Mouse (Mus musculus) stomach, adult 2 months (tissue): Measurements from ENCODE around the gene Rabep1. TPM values are rescaled to one million over a fixed set of nuclear protein-coding genes. Genes with fewer than 3 reads are reported as not detected.

Experiments
- polyA plus RNA-seq: library from polyadenylated mRNA; depleted of rRNA; stranded (reverse); fragments of >200 nt; gene quantifications from 2 replicates; pipeline ENCODE4 v1.2.3, GENCODE M21; 2012; rRNA removed

Gene Rabep1
- 0.52 and 0.73 TPM in 2 replicates for polyA plus RNA-seq

DNA sequence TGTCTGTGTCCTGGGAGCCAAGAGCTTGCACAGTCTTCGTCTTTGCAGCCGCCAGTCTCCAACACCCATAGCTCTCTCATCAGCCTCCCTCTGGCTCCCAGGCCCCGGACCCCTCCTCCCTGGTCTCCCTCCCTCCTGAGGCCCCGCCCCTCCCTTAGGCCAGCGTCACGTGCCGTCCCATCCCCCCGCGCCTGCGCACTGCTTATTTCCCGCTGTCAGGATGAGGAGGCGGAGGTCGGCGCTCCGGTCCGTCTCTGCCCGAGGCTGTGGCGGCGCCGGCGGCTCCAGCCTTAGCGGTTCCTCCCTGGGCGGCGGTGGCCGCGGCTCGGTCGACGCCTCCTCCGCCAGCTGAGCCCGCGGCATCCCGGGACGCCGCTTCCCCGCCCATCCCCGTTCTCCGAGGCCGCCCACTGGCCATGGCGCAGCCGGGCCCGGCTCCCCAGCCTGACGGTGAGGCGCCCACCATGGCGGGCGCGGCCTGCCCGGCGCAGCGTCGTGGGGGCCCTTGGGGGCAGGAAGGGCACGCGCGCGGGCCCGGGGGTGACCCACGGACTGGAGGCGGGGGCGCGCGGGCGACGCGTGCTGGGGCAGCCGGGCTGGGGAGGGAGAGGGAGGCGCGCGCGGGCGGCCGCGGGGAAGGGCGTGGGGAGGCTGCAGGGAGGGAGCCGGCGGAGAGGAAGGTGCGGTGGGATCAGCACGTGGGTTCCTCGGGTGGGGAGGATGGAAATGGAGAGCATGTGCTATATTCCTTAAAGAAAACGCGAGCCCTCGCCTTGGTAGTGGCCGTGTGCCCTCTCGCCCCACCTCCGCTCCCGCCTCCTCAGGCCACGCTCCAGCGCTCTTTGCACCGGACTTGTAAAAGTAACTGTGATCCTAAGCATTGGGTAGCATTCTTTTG lies at the start of gene Rabep1:
TSS of gene Rabep1 (plus strand) at position 220 of the 898 bp plus-strand sequence.

DNA sequence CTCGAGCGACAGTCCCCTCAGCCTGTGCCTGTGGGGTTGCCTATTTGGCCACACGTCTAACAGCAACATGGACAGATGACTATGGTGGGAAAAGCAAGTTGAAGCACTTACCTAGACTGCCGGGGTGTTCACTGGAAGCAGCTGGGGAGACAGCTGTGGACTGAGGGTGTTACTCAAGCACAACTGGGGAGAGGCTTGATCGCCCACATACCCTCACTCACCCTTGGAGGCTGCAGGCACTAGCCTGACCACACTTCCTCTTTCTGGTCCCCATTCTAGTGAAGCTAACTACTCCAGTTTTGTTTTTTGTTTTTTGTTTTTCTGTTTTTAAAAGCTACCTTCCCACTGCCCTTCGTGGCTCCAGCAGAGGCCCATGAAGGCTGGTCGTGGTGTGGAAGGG lies 32.2 kb upstream of the Rabep1 start, which contains the start of gene Scimp:
TSS of gene Scimp (minus strand) at position 222 of the 400 bp plus-strand sequence.

DNA sequence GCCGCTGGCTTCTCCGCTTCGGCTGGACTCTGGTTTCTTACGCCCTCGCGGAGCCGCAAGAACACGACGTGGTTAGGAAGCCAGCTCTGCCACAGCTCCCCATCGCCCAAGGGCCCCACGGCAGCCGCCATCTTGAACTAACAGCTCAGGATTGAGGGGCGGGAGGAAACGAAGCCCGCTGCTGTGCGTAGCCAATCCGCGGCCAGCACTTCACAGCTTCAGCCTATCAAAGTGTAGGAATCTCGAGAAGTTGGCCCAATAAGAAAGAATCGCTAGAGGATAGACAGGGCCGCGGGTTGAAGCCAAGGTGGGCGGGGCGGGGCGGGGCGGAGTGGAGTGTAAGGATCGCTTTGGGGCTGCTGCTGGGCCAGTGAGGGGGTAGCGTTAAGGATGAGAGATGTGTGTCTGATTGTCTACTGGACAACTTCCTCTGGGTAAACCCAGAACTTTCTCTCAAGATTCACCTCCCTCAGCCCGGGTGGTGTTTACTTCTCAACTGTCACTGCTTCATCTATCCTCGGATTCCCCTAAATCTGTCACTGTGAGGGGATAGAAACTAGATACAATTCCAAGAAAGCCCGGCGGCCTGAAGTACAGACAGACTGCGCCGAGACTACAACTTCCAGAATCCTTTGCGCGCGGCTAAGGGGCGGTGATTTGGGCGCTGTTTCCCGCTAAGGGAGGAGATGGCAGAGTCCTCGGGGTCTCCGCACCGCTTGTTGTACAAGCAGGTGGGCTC lies 125.4 kb downstream of the Rabep1 start, which contains the start of the genes Nup88 and Rpain:
TSS of gene Nup88 (minus strand) at position 153 of the 739 bp plus-strand sequence.
TSS of gene Rpain (plus strand) at position 393 of the 739 bp plus-strand sequence.

DNA sequence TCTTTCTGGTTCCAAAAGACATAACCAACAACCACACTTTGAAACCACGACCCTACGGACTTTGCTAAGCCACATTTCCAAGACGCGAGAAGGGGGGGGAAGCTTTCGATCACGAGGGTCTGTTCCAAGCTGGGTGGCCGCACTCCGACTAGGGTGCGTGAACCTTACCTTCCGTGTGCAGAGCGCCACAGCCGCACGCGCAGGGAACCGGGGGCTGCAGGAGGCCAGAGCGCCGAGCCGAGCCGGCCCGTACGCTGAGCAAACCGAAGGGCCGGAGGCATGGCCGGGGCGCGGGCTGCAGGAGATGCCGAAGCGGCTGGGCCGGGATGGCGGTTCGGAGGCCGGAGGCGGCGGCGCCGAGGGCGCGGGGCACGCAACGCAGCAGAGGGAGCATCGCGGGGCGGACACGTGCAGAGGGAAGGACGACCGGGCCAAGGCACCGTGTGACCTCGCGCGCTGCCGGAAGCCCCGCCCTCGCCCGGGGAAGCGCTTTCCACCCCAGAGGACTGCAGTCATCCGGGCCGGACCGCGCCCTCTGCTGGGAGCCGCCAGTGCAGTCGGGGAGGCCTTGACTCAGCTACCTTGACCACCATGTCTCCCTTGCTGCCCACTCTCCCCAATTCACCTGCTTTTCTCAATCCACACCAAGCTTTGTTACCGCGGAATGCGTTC lies 138.1 kb downstream of the Rabep1 start, which contains the start of gene C1qbp:
TSS of gene C1qbp (minus strand) at position 470 of the 672 bp plus-strand sequence.

Other genes with a start within 250 kb of the Rabep1 start
- gene 4930544D05Rik, start 228.9 kb upstream of the Rabep1 start, polyA plus RNA-seq = not detected in 2 replicates
- 0.42 TPM in 1 of 2 replicates, not detected in the other for gene Chrne, start 225.6 kb upstream of the Rabep1 start, polyA plus RNA-seq
- gene Gp1ba, start 205.7 kb upstream of the Rabep1 start, polyA plus RNA-seq = 0.05 and 0.16 TPM in 2 replicates
- 33.9 and 37.1 TPM in 2 replicates for gene Rnf167, start 197.5 kb upstream of the Rabep1 start, polyA plus RNA-seq
- 46.6 and 58.0 TPM in 2 replicates for gene Slc25a11, start 197.3 kb upstream of the Rabep1 start, polyA plus RNA-seq
- gene Pfn1, start 190.1 kb upstream of the Rabep1 start, polyA plus RNA-seq = 1,547 and 3,714 TPM in 2 replicates
- 17.5 and 26.2 TPM in 2 replicates for gene Eno3, start 187.6 kb upstream of the Rabep1 start, polyA plus RNA-seq
- gene Spag7, start 175.4 kb upstream of the Rabep1 start, polyA plus RNA-seq = 8.1 and 8.5 TPM in 2 replicates
- 17.7 and 19.8 TPM in 2 replicates for gene Camta2, start 156.7 kb upstream of the Rabep1 start, polyA plus RNA-seq
- 0.63 and 1.0 TPM in 2 replicates for gene Inca1, start 144.6 kb upstream of the Rabep1 start, polyA plus RNA-seq
- 42.2 and 58.4 TPM in 2 replicates for gene Kif1c, start 144.2 kb upstream of the Rabep1 start, polyA plus RNA-seq
- gene Zfp3, start 80.6 kb upstream of the Rabep1 start, polyA plus RNA-seq = 0.48 and 0.54 TPM in 2 replicates
- 0.06 and 0.09 TPM in 2 replicates for gene Scimp, start 32.2 kb upstream of the Rabep1 start, polyA plus RNA-seq
- 6.4 and 8.3 TPM in 2 replicates for gene Nup88, start 125.2 kb downstream of the Rabep1 start, polyA plus RNA-seq
- 5.0 and 7.4 TPM in 2 replicates for gene Rpain, start 125.4 kb downstream of the Rabep1 start, polyA plus RNA-seq
- gene C1qbp, start 138.2 kb downstream of the Rabep1 start, polyA plus RNA-seq = 138 and 440 TPM in 2 replicates
- 3.2 and 7.0 TPM in 2 replicates for gene Dhx33, start 159.7 kb downstream of the Rabep1 start, polyA plus RNA-seq
- gene Mis12, start 174.8 kb downstream of the Rabep1 start, polyA plus RNA-seq = 0.22 and 0.41 TPM in 2 replicates
- gene Derl2, start 175.1 kb downstream of the Rabep1 start, polyA plus RNA-seq = 2.5 and 3.3 TPM in 2 replicates
- 0.69 and 1.2 TPM in 2 replicates for gene 6330403K07Rik, start 188.7 kb downstream of the Rabep1 start, polyA plus RNA-seq